Mouse (Mus musculus) stomach, embryonic 14.5 days (tissue): Measurements from ENCODE around the gene Bak1. TPM values are rescaled to one million over a fixed set of nuclear protein-coding genes. Genes with fewer than 3 reads are reported as not detected.

Experiments
- ATAC-seq: fragments of 200-750 bp; cut with Nextera tagmentation; 2 replicates; pipeline ENCODE4 v1.8.0; 2017; ENCODE audit warnings: low read depth, moderate TSS enrichment; ENCODE audit not compliant: insufficient number of reproducible peaks, insufficient read depth, low FRiP score
- H3K27ac ChIP-seq: fragments of 300-500 bp; sonication (generic); 2 replicates; pipeline ENCODE4 v1.5.1; 2014; ENCODE audit warnings: mild to moderate bottlenecking, low read length, moderate library complexity, mixed read lengths
- H3K27me3 ChIP-seq: fragments of 300-500 bp; sonication (generic); 2 replicates; pipeline ENCODE4 v1.6.1; 2014; ENCODE audit warnings: low read length, control low read depth, mixed read lengths; ENCODE audit not compliant: control insufficient read depth, insufficient read depth
- H3K36me3 ChIP-seq: fragments of 300-500 bp; sonication (generic); 2 replicates; pipeline ENCODE4 v1.6.1; 2014; ENCODE audit warnings: mild to moderate bottlenecking, control low read depth, low read length, moderate library complexity, mixed read lengths; ENCODE audit not compliant: control insufficient read depth, insufficient read depth
- H3K4me1 ChIP-seq: fragments of 300-500 bp; sonication (generic); 2 replicates; pipeline ENCODE4 v1.6.1; 2014; ENCODE audit warnings: low read length, control low read depth, mixed read lengths; ENCODE audit not compliant: control insufficient read depth, insufficient read depth
- H3K4me2 ChIP-seq: fragments of 300-500 bp; sonication (generic); replicated peaks from 2 replicates; pipeline ENCODE4 v1.6.1; 2014; ENCODE audit warnings: low read depth, low read length, control low read depth
- H3K4me3 ChIP-seq: fragments of 300-500 bp; sonication (generic); 2 replicates; pipeline ENCODE4 v1.5.1; 2014; ENCODE audit warnings: low read depth, low read length, control low read depth
- H3K9ac ChIP-seq: fragments of 300-500 bp; sonication (generic); replicated peaks from 2 replicates; pipeline ENCODE4 v1.6.1; 2014; ENCODE audit warnings: low read depth, mild to moderate bottlenecking, control low read depth, low read length, moderate library complexity, mixed read lengths
- H3K9me3 ChIP-seq: fragments of 300-500 bp; sonication (generic); 2 replicates; pipeline ENCODE4 v1.6.1; 2016; ENCODE audit warnings: low read depth, low read length, control low read depth; ENCODE audit not compliant: control insufficient read depth
- WGBS: fragments of 180-500 bp; shearing (Covaris S2); extraction: QIAGEN DNeasy Blood & Tissue Kit; methylation state at CpG from one replicate; pipeline ENCODE4 v1.1.7; 2014; 5-methylcytosine and 5-hydroxymethylcytosine counted together
- polyA plus RNA-seq: library from polyadenylated mRNA; unstranded; fragments of >200 nt; fragmentation: Nextera tagmentation; extraction: Ambion mirVana; gene quantifications from 2 replicates; pipeline ENCODE4 v1.2.1, GENCODE M21; 2014

Bak1 gene
- polyA plus RNA-seq: 8.6 and 10.4 TPM in 2 replicates

DNA sequence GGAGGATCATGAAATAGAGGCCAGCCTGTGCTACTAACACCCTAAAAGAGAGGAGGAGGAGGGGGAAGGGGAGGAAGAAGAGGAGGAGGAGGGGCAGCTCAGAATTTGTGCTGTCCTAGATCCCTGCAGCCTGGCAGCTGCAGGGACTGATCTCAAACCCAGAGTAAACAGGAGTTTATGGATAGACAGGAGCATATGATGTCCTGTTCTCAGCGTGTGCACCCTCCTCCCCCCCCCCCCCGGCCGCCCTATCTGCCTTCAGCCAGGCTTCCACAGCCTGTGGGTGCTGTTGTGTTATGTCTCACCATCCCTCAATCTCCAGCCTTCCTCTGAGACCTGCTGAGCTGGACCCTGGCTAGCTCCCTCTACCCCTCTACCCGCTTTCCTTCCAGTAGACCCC, at the start of gene Bak1:
Bak1 (minus strand) TSS at position 101 of the 400 bp plus-strand sequence.
- WGBS: 54% methylated on average over 4 of the region's 4 CpGs
- Histone ChIP-seq H3K27ac (peak within 1 kb of the TSS; percentile 69; the same call in 1 of the 2 replicates), H3K4me2 (peak within 1 kb of the TSS; percentile 77), H3K4me1 (peaks cover 12% of the 10 kb centered on the region; the same call in 1 of the 2 replicates), H3K27me3 (no peaks in the 10 kb centered on the region), H3K4me3 (peak within 1 kb of the TSS; percentile 84), H3K36me3 (peaks cover 11% of the 10 kb centered on the region), H3K9ac (peak within 1 kb of the TSS; percentile 96), H3K9me3 (no peaks in the 10 kb centered on the region)
- no peak for ATAC-seq

DNA sequence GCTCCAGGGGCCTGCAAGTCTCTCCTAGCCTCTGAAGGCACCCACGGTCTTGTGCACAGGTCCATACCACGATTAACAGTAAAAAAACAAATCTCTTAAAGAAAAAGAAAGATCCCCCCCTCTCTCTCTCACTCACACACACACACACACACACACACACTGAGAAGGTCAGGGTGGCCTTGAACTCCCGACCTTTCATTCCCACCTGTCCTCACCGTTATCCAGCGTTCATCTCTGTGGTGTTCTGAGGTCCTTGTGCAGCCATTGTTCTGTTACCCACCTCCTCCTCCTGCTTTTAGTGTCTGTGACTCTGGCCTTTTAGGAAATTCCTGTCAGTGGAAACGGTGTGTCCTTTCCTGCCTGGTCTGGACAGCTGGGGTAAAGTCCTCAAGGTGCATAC, 49.7 kb upstream of the Bak1 start:
- peaks cover 15% of the 10 kb centered on the region; the same call in 1 of the 2 replicates for H3K4me1 ChIP-seq
- H3K9ac ChIP-seq: no peak overlapping the region
- H3K4me2 ChIP-seq: no peak overlapping the region
- no peaks in the 10 kb centered on the region for H3K36me3 ChIP-seq
- no peak overlapping the region for H3K27ac ChIP-seq
- H3K27me3 ChIP-seq: no peaks in the 10 kb centered on the region
- no peak overlapping the region for H3K4me3 ChIP-seq
- no peak for ATAC-seq
- no peaks in the 10 kb centered on the region; the same call in 1 of the 2 replicates for H3K9me3 ChIP-seq
- WGBS: 75% methylated on average over 6 of the region's 6 CpGs

DNA sequence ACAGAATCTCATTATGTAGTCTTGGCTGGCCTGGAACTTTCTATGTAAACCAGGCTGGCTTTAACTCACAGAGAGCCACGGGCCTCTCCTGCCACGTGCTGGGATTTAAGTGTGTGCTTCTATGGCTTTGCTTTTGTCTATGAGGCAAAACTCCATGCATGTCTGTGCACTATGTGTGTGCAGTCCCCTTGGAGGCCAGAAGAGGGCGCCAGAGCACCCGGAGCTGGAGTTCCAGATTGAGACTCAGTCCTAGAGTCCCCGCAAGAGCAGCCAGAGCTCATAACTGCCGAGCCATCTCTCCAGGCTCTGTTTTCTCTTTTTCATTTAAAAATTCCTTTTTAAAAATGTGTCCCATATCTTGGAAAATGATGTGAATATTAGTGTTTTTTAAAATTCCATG, 49.1 kb upstream of the Bak1 start:
- ATAC-seq: no peak
- no peak overlapping the region for H3K4me3 ChIP-seq
- no peaks in the 10 kb centered on the region for H3K36me3 ChIP-seq
- no peak overlapping the region for H3K9ac ChIP-seq
- no peak overlapping the region for H3K4me2 ChIP-seq
- H3K27me3 ChIP-seq: no peaks in the 10 kb centered on the region
- no peaks in the 10 kb centered on the region; the same call in 1 of the 2 replicates for H3K9me3 ChIP-seq
- WGBS: 79% methylated on average over 6 of the region's 6 CpGs
- H3K4me1 ChIP-seq: peaks cover 12% of the 10 kb centered on the region; the same call in 1 of the 2 replicates
- H3K27ac ChIP-seq: no peak overlapping the region

DNA sequence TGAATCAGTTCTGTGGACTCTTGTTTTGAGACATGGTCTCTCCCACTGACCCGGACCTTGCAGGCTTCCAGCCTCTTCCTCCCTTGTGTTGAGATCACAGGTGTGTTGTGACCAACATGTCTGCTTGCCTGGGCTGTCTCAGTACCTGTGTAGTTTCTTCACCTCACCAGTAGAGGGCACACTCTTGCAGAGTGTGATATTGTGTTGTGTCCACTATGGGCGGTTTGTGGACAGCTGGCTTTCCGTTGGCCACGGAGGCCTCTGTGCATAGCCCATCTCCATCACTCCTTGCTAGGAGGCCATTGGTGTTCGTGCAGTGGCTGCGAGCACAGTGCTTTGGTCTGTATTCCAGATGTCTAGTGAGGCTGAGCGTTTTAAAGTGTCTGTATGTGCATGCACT, 48.3 kb upstream of the Bak1 start:
- no peak overlapping the region for H3K4me2 ChIP-seq
- ATAC-seq: no peak
- no peak overlapping the region for H3K9ac ChIP-seq
- H3K4me1 ChIP-seq: peaks cover 12% of the 10 kb centered on the region; the same call in 1 of the 2 replicates
- H3K36me3 ChIP-seq: no peaks in the 10 kb centered on the region
- H3K27ac ChIP-seq: no peak overlapping the region
- H3K27me3 ChIP-seq: no peaks in the 10 kb centered on the region
- no peaks in the 10 kb centered on the region; the same call in 1 of the 2 replicates for H3K9me3 ChIP-seq
- WGBS: 96% methylated on average over 7 of the region's 7 CpGs
- no peak overlapping the region for H3K4me3 ChIP-seq

DNA sequence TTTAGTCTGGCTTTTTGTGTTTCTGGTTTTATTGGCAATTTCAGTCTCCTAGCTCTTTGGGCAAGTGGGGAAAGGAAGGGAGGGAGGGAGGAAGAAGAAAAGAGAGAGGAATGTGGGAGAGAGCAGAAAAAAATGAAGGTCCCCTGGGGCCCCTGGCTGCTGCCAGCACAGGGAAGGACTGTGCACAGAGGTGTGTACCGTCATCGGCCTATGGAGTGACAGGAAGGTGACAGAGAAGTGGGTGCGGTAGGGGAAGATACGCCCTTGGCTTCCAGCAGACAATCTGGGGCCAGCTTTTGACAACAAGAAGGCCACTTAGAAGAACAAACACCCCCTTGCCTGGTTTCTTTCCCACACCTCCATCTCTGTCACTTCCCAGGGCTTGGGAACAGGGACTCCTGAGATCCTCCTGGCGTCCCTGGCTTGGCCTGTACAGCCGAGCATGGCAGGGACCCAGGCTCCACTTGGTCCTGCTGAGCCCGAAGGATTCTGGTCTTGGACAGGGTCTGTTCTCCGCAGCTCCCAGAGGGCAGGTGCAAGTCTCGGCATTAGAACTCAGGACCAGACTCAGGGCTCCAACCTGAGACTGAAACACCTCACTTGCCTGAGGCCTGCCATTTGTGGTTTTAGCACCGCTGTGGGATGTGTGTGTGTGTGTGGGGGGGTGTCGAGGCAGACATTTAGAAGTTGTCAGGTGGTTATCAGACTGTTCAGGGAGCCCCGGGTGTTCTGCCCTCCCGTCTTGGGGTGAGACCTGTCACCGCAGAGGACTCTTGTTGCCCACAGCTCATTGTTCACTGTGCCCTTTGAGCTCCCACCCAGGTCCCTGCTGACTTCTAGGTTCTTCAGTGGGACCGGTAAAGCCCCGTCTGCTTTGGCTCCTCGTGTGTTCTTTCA, 46.3 kb upstream of the Bak1 start:
- Histone ChIP-seq H3K4me2 (no peak overlapping the region), H3K4me3 (no peak overlapping the region), H3K27me3 (no peaks in the 10 kb centered on the region), H3K4me1 (peaks cover 14% of the 10 kb centered on the region), H3K27ac (no peak overlapping the region), H3K9ac (no peak overlapping the region), H3K9me3 (no peaks in the 10 kb centered on the region; the same call in 1 of the 2 replicates), H3K36me3 (no peaks in the 10 kb centered on the region)
- 79% methylated on average over 17 of the region's 17 CpGs for WGBS
- ATAC-seq: no peak

DNA sequence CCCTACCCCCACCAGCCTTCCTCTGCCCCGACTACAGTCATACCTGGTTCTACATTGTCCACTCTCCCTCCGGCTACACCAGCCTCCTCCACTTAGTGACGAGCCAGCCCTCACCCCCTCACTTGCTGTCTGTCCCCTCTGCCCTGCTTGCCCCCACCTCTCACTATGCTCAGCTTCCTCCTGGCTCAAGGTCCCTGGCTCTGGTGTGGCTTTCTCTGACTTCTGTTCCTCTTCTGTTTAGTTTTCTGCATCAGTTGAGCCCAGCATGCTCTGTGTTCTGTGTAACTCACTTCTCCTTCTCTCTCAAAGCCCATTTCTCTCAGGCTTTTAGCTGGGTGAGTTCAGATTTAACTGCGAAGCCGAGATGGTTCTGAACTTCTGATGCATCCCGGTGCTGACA, 45.4 kb upstream of the Bak1 start:
- H3K9ac ChIP-seq: no peak overlapping the region
- 0 out of 2 replicates have a peak overlapping the region, but pooled peaks have one; percentile 7 for H3K27ac ChIP-seq
- H3K36me3 ChIP-seq: no peaks in the 10 kb centered on the region
- no peak overlapping the region for H3K4me2 ChIP-seq
- 50% methylated on average over 6 of the region's 6 CpGs for WGBS
- ATAC-seq: no peak
- peaks cover 22% of the 10 kb centered on the region for H3K4me1 ChIP-seq
- H3K9me3 ChIP-seq: no peaks in the 10 kb centered on the region; the same call in 1 of the 2 replicates
- H3K27me3 ChIP-seq: no peaks in the 10 kb centered on the region
- H3K4me3 ChIP-seq: no peak overlapping the region

DNA sequence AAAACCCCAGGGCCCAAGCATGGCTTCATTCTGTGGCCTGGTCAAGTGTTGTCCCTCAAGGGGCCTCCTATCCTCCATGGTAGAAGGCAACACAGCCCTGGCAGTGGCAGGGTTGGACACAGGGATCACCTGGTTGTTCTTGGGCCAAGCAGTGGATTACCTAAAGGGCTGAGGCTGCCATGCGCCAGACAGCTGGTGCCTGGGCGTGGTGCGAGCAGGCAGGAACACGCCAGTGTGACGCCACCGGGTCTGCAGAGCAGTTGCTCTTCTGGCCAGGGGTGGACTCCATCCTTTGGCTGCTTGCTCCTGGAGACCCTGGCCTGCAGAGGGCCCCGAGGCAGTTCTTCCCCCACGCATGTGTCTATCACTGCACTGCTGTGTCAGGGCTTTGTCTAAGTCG, 45.0 kb upstream of the Bak1 start:
- no peak overlapping the region for H3K27ac ChIP-seq
- ATAC-seq: no peak

DNA sequence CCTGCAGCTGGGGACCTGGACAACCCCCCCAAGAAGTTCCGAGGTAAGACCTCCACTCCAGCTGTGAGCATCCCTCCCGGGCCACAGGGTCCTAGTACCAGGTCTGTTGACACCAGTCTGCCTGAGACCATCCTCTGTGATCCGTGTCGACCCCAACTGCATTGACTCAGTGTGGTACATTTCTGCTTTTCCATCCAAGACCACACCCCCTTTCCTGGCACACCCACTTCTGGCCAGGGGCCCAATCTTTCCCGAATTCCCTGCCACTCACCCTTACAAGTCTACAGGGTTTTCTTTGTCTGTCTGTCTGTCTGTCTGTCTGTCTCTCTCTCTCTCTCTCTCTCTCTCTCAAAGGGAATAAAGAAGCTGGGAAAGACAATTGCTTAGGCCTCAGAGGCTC, 44.3 kb upstream of the Bak1 start:
- Histone ChIP-seq H3K4me1 (peaks cover 24% of the 10 kb centered on the region), H3K4me2 (no peak overlapping the region), H3K27ac (no peak overlapping the region), H3K9me3 (no peaks in the 10 kb centered on the region; the same call in 1 of the 2 replicates), H3K27me3 (no peaks in the 10 kb centered on the region), H3K4me3 (no peak overlapping the region), H3K36me3 (no peaks in the 10 kb centered on the region), H3K9ac (no peak overlapping the region)
- 78% methylated on average over 5 of the region's 5 CpGs for WGBS
- ATAC-seq: no peak

More for the DNA sequence above, 45.0 kb upstream of the Bak1 start:
- Histone ChIP-seq H3K9me3 (no peaks in the 10 kb centered on the region; the same call in 1 of the 2 replicates), H3K9ac (no peak overlapping the region), H3K4me1 (peaks cover 24% of the 10 kb centered on the region), H3K4me2 (no peak overlapping the region), H3K27me3 (no peaks in the 10 kb centered on the region), H3K4me3 (no peak overlapping the region), H3K36me3 (no peaks in the 10 kb centered on the region)
- 68% methylated on average over 9 of the region's 9 CpGs for WGBS
